Mouse (Mus musculus): Measurements from ENCODE around the gene Cep170b. TPM values are rescaled to one million over a fixed set of nuclear protein-coding genes. Genes with fewer than 3 reads are reported as not detected.

Cep170b gene
- total RNA-seq, 2 experiments from 2014 or later, result 178 to 193 TPM

- DNase-seq (ENCODE audit: low spot score in 2 of 2), result no peak
Measured at GRCm38 (mm10) chr12:112735896-112736635, 15.8 kb downstream of the Cep170b start.

GRCm38 (mm10) chr12:112736636-112736925 lies 16.3 kb downstream of the Cep170b start:
- DNase-seq (ENCODE audit: low spot score in 2 of 2), result no peak

- no peak for DNase-seq (ENCODE audit: low spot score in 2 of 2)
Measured at GRCm38 (mm10) chr12:112737081-112737480, 16.8 kb downstream of the Cep170b start.

- DNase-seq (ENCODE audit: low spot score in 2 of 2), result peak in 1 of 2 experiments; percentile 77
Measured at GRCm38 (mm10) chr12:112737761-112738160, 17.5 kb downstream of the Cep170b start.

GRCm38 (mm10) chr12:112738281-112739022 lies 18.2 kb downstream of the Cep170b start:
- DNase-seq (ENCODE audit: low spot score in 2 of 2), result no peak

- DNase-seq (ENCODE audit: low spot score in 2 of 2), result no peak
Measured at GRCm38 (mm10) chr12:112739023-112739568, 18.8 kb downstream of the Cep170b start.

- no peak for DNase-seq (ENCODE audit: low spot score in 2 of 2)
Measured at GRCm38 (mm10) chr12:112742768-112743167, 22.5 kb downstream of the Cep170b start.

- DNase-seq (ENCODE audit: low spot score in 2 of 2), result peak; percentile 83 to 86
Measured at GRCm38 (mm10) chr12:112743168-112743975, 23.1 kb downstream of the Cep170b start.

- no peak for DNase-seq (ENCODE audit: low spot score in 2 of 2)
Measured at GRCm38 (mm10) chr12:112744211-112744610, 24.0 kb downstream of the Cep170b start.

GRCm38 (mm10) chr12:112744891-112745580 lies 24.8 kb downstream of the Cep170b start:
- no peak for DNase-seq (ENCODE audit: low spot score in 2 of 2)

GRCm38 (mm10) chr12:112745716-112746115 lies 25.5 kb downstream of the Cep170b start:
- DNase-seq (ENCODE audit: low spot score in 2 of 2), result no peak

- no peak for DNase-seq (ENCODE audit: low spot score in 2 of 2)
Measured at GRCm38 (mm10) chr12:112746461-112746807, 26.2 kb downstream of the Cep170b start.

- DNase-seq (ENCODE audit: low spot score in 2 of 2), result peak in 1 of 2 experiments; percentile 71
Measured at GRCm38 (mm10) chr12:112746808-112747605, 26.8 kb downstream of the Cep170b start.

GRCm38 (mm10) chr12:112747606-112747970 lies 27.3 kb downstream of the Cep170b start:
- DNase-seq (ENCODE audit: low spot score in 2 of 2), result no peak

- no peak for DNase-seq (ENCODE audit: low spot score in 2 of 2)
Measured at GRCm38 (mm10) chr12:112750976-112751375, 30.7 kb downstream of the Cep170b start.

GRCm38 (mm10) chr12:112752399-112752798 lies 32.1 kb downstream of the Cep170b start:
- DNase-seq (ENCODE audit: low spot score in 2 of 2), result no peak

GRCm38 (mm10) chr12:112755900-112756299 lies 35.6 kb downstream of the Cep170b start:
- no peak for DNase-seq (ENCODE audit: low spot score in 2 of 2)

GRCm38 (mm10) chr12:112757896-112758295 lies 37.6 kb downstream of the Cep170b start:
- no peak for DNase-seq (ENCODE audit: low spot score in 2 of 2)

GRCm38 (mm10) chr12:112759471-112759870 lies 39.2 kb downstream of the Cep170b start:
- DNase-seq (ENCODE audit: low spot score in 2 of 2), result no peak

Data from layer of hippocampus, postnatal 14 days (tissue).